Mouse (Mus musculus) liver, postnatal 0 days (tissue): ENCODE measurements around the gene Higd2a.

Experiments
- CTCF ChIP-seq: sonication (generic); IDR thresholded peaks from 2 replicates; pipeline ENCODE4 v1.5.1; 2016; ENCODE audit warnings: antibody characterized with exemption, low read depth
- EP300 ChIP-seq: IDR thresholded peaks from 2 replicates; pipeline ENCODE4 v1.6.1; 2016; ENCODE audit warnings: antibody characterized with exemption, low read depth, mild to moderate bottlenecking

GRCm38 (mm10) chr13:54564232-54565200 is 25.5 kb upstream of the Higd2a start:
- TF ChIP-seq CTCF (no peak), EP300 (peak; percentile 35; the same call in 1 of the 2 replicates)
